Mouse (Mus musculus) cerebellum, postnatal 4 days (tissue): ENCODE data around the gene Sat1.
"Not testable (repeated sequence)": the region's sequence is repeated elsewhere in the genome, so short reads cannot be mapped to it uniquely, and the experiment has no call there.

Source experiments
- DNase-seq, 2 experiments: peaks; one replicate each; pipeline ENCODE4 v3.0.0; 2022; ENCODE audit warnings: low spot score in 2 of 2, mixed read lengths in 1 of 2

The Sat1 gene

DNA sequence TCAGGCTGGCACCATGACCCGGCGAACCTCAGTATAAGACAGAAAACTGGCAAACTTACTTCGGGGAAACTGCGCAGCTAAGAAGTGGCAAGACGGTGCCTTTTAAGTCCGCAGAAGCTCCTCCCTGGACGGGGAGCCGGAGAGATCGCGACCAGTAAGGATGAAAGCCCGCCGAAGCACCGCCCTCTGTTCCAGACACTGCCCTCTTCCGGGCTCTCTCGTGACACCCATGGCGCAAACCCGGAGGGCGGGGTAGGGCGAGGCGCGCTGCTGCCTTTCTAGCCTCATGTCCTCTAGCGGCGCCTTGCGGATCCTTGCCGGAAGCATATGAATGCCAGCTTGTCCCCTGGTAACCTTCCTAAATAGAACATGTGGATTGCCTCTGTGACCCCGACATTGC is at the start of gene Sat1:
Gene Sat1 (minus strand): TSS at position 179 of the 400 bp plus-strand sequence.
- DNase-seq: peak; percentile 61 to 83

DNA sequence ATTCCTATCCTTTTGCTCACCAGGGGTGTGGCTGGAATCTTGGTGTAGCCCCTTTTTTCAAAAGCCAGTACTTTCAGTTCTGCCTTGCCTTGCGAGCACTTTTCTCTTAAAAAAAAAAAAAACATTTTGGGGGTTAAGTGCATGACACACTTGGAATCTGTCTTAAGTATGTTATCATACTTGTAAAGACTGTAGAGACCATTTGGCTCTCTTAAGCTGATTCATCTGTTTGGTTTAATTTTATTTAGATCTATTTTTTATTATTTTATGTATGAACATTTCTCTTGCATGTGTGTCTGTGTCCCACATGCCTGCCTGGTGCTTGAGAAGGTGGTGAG is 46.6 kb upstream of the Sat1 start:
- DNase-seq: no peak

DNA sequence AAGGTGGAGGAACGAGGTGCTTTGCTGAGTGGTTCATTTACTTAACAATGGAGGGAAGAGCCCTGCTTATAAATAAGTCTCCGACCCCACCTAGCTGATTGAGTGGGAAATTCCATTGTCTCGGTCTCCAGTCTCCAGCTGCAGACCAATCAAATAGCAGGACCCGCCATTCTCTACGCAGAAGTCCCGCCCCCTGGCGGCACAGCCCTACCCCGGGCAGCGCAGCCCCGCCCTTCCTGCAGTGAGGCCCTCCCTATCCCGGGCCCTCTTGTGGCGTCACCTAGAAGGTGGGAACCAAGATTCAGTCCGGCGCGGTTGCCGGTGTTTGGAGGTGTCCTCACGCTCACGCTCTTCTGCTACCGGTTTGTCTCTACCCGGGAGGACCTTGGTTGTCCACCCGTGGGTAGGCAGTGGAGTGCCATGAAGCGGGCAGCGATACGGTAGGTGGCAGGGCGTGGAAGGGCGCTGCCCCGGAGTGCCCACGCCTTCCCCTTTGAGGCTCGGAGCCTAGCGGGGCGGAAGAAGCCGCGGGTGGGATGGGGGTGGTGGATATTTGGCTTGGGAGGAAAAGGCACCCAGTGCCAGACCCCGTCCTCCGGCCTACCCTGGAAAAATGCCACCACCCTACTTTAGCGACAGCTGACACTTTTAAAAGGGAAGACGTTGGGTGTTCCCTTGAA is 46.1 kb upstream of the Sat1 start, which contains the start of gene Acot9:
Gene Acot9 (plus strand): TSS at position 209 of the 680 bp plus-strand sequence.
- peak; percentile 67 to 77 for DNase-seq

DNA sequence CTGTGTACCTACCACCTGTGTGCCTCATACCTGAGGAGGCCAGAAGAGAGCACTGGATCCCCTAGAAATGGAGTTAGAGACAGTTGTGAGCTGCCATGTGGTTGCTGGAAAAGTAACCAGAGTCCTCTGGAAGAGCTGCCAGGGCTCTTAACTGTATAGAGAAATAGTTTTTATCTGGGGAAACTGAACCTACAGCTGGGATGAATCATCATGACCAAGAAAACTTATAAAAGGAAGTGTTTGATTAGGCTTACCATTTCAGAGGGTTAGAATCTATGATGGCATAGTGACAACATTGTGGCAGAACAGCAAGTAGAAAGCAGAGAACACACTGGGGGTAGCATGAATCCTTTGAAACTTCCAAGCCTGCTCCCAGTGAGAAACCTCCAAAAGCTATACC is 40.6 kb upstream of the Sat1 start:
- DNase-seq: no peak

DNA sequence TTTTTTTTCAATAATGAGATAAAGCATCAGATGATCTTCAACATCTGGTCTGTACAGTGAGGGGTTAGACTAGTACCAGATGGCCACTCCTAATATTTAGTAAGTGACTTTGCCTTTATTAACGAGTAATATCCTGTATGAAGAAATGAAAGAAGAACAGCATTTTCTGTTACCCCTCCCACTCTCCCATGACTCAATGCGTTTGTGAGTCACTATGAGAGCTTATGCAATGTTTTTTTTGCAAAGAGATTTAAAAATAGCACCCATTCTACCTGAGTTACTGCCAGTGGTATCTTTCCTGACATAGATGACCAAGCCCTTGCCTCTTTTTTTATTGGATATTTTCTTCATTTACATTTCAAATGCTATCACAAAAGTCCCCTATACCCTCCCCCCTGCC is 2.0 kb upstream of the Sat1 start:
- no peak for DNase-seq

DNA sequence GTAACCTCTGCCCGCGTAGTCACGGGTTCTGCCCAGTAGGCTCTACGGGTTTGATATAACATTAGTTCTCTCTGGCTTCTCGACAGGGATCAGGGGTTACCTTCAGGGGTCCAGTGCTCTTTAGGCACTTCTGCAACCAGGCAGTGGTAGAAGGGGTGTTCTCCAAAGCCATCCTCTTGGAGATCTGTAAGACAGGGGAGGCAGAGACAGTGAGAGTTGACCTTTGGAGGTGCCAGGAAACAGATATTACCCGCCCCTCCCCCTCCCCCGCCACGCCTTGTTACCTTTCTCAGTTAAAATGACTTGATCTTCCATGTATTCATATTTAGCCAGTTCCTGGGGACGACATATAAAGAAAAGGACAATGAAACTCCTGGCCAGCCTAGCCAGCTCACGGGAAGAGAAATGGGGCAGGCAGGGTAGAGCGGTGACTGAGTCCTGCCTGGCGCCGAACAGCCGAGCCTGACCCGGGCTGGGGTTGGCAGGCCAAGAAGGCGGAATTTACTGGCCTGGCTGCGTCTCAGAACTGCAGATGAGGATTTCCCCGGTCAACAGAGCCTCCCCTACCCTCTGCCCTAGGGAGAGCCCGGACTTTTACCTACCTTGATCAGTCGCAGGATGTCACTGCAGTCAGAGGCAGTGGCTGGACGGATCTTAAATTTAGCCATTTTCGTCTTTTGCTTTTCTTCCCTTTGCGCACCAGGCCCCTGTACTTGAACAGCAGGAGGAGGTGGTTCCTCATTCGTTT is 574 bp downstream of the Sat1 start:
- peak in 1 of 2 experiments; percentile 5 for DNase-seq

DNA sequence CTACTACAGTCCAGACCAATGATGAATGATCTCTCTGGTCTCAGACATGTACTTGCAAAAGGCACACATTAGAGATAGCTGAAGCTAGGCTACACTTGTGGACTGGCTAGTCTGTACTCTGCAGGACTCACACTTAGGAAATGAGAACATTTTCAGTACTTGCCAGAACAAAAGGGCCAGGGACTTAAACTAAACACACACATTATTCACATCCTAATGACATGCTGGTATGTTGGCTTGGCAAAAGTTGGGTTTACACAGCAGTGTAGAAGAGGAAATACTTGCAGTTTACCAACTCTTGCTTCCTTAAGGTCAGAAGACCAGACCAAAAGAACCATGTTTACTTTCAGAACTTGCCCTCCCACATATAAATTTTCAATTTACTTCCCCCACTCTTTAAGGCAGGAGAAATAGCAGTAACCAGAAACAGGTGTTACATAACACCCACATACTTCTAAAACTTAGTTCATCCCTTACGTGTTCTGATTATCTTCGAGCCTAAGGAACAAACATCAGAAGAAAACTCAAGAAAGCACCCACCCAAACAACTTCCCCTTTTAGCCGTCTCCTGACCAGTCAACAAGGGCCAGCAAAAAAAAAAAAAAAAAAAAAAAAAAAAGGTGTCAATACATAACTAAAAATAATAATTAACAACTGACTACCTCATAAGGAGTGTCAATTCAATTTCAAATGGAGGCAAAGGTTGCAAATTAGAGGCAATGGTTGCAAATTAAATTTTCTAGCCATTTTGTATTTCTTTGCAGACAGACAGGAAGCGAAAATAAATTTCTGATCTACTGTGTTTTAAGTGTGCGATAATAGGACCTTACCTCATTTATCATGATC is 1.7 kb downstream of the Sat1 start:
- no peak for DNase-seq

DNA sequence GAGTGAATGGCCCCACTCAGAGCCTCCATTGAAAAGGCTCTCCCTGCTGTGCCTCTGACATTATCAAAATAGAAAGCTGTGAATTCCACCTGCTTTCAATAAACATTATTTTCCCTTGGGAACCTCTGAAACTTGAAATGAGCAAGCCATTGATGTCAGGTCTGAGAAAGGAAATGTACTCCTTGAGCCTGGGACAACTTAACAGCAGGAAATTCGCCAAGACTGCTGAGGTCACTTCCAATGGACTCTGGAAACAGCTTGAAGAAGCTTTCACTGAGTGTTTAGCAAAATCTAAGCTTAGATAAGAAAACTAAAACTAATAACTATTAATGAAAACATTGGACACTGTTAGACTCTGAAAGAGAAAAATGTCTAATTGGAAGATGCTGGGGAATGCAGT is 7.6 kb downstream of the Sat1 start:
- DNase-seq: no peak

DNA sequence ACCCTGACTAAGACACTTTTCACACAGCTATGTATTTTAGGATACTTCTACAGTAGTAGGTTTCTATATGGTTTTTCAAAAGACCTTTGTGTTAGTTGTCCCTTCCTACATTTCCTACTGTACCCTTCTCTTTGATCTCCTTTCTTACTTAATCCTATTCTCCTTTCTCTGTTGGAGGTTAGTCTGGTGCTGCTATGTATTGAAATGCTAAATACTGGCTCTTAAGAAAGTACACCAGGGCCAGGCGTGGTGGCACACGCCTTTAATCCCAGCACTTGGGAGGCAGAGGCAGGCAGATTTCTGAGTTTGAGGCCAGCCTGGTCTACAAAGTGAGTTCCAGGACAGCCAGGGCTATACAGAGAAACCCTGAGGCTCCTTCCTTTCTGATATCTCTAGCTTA is 10.8 kb downstream of the Sat1 start:
- DNase-seq: not testable (repeated sequence)

DNA sequence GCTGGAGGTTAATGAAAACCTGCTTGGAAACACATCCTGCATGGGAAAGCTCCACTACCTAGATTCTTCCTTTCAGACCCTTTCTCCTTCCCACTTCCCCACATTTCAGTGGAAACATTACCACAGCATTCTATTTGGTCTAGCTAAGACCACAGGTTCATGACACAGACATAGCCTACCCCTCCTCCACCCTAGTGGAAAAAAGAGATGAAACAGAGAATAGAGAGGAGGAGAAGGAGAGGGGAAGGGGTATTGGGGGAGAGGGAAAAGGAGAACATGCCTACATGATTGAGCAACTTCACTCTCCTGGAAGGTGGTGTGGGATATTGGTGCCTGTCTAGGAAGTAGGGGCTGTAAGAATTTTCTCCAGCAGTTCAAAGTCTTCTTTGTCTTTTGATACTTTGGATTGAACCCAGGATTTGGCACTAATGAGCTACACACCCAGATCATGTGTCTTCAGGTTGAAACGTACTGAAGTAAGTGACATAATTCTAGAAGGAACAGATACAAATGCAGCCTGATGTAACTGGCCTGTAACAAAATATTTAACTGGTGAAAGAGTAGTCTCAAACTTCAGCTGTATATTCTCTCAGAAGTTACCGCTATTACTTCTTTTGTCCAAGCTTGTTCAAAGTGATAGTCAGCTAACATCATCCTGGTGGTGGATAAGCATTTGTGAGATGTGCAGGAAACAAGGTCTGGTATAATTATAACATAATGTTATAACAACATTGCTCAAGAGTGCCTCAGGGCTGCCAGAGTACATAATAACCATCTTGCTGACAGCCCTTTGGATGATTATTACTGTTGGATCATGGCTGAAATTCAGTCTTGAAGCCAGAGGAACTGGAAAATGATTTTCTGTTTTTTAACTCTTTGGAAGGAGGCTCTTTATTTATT is 13.6 kb downstream of the Sat1 start:
- DNase-seq: no peak

DNA sequence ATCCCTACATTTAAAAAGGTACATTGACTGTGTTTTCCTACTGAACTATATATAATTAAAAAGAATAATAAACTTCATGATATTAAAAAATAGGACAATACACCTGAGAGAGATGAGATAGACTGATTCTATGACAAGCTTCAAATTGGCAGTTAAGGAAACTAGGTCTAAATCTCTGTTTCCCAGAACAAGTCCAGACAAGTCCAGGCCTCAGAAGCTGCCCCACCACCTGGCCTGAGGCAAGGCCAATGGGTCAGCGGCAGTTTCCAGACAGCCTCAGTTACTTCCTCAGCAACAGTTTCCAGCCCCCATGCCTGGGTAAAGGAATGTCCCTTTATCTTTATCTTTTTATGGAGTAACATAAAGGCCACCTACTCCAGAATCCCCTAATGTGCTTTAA is 14.4 kb downstream of the Sat1 start:
- no peak for DNase-seq

DNA sequence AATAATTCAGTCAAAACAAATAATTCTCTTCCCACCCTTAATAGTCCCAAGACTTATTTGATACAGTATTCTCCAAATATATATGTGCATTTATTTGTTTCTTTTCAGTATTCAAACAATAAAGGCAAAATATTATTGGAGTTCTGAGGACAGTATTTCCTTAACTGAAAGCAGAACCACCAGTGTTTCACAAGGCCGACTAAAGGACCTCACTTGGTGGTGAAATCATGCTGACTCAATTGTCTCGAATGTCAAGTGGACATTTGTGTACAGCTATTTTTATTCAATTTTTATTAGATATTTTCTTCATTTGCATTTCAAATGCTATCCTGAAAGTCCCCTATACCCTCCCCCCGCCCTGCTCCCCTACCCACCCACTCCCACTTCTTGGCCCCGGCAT is 21.3 kb downstream of the Sat1 start:
- DNase-seq: no peak

DNA sequence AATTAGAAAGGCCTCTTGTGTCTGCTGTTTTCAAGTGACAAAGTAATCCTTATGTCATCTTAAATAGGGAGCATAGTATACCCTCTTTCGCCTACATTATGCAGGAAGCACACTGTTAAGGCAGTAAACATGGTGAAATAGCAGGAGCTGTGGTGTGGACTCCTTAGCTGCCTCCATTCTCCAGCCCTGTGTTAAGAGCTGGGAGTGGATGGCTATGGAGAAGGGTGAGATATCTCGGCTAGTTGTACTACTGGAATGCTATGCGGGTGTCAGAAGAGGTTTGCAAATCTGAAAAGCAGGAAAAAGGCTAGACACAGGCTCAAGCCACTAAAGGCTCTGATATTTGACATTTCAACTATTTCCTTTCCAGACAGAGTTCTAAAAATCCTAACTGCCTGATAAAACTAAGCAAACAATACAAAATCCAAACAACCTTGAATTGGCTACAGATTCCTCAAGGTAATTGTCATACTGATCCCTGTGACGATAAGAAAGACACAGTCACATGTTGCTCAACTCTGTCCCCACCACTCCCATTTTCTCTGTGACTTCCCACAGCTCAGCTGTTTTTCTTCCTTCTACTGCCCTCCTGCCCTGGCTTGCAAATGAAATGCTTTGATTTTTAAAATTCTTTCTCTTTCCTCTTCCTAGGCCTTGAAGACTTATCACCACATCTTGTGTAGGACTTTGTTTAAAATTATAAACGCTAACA is 22.4 kb downstream of the Sat1 start:
- DNase-seq: no peak

DNA sequence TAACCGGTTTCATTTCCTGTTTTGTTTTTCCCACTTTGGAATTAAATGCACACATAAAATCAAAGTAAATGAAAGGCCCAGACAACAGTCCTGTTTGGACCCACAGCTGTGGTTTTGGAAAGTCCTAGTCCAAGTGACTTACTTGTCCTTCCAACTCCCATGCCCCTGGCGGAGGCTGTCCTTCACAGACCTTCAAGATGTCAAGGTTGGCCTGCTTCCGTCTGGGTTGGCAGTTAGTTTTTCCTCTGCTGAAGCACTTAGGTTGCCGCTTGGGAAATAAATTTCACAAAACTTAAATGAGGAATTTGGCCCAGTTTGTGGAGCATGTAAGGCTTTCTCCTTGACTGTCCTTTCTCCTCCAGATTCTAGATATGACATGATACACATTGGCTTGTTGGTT is 24.3 kb downstream of the Sat1 start:
- DNase-seq: no peak

DNA sequence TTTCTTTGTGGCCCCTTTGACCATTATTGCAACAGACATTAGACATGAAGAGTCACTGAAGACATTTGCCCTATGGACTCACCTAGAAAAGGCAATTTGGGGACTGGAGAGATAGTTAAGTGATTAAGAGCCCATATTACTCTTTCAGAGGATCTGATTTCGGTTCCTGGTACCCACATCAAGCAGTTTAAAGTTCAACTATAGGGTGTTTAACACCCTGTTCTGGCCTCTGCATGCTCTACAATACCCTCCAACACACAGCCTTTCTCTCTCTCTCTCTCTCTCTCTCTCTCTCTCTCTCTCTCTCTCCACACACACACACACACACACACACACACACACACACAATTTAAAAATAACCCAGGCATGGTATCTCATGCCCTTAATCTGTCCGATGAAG is 38.6 kb downstream of the Sat1 start:
- DNase-seq: no peak

DNA sequence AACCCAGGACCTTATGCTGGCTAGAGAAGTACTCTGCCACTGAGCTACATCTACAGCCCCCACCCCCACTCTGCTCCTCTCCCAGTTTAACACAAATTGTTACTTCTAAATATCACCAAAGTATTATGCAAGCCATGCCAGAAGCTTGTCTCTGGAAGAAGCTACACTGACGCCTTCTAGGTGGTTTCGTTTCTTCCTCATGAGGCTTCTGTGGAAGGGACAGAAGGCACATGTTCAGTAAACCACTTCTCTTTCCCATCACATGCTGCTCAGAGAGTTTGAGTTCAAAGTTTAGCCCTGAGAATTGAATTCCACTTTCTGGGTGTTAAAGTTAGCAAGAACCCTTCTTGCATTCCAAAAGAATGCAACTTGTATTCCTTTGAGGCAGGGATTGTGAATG is 39.0 kb downstream of the Sat1 start:
- no peak for DNase-seq

DNA sequence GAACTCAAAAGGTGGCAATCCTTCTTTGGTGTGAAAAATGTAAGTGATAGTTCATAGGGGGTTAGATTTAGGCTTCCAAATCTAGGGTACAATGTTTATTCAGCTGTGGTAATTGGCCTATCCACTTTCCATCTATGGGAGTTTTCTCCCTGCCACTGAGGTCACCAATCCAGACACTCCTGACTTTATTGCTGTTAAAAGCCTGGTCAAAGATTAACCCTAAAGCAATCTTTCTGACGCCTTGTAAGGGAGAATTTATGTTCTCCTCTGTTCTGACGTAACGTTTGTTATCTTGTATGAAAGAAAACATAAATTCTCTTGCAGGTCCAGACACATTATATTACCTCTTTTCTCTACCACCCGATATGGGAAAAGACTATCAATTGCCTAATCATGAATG is 40.7 kb downstream of the Sat1 start:
- no peak for DNase-seq

DNA sequence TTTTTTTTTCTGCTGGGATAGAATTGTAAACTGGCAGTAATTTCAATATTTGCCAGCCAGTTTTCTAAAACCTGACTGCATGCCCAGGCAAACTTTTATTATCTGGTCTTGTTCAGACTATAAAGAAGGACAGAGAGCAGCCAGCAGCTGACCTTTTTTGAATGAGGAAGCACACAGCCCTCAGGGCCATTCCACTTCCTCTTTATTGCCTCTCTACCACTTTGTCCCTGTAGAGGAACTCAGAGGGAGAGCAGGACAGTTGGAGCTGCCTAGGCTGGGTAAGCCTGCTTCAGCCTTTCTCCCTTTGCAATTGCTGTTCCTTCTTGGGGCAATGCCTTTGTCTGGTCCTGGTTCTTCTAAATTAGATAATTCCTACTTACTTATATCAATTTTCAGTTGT is 43.9 kb downstream of the Sat1 start:
- DNase-seq: no peak

DNA sequence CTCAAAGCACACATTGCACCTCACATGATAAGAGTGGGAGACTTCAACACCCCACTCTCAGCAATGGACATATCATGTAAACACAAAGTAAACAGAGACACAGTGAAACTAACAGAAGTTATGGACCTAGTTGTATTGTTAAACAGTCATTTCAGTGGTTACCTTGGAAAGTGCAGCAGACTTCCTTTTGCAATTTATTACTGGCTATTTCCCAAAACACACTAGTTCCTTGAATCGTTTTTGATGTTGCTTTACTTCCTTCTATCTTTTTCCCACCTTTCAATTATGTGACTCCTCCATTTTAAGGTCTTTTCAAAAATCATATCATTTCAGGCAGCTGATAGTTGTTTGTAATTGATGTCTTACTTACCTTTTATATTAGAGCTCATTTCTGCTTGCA is 44.5 kb downstream of the Sat1 start:
- no peak for DNase-seq

DNA sequence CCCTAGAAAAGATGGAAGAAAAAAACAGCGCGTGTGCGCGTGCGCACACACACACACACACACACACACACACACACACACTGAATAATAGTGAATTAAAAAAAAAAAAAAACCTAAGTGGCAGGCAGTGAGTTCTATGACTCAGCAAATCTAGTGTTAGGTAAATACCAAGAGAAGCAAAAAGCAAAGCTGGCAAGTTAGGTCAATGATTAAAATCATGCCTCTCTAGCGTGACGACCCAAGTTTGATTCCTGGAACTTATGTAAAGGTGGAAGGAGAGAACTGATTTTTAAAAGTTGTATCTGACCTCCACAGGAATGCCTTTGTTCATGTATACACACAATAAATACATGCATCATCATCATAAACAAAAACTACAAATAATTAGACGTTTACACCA is 46.4 kb downstream of the Sat1 start:
- DNase-seq: no peak

DNA sequence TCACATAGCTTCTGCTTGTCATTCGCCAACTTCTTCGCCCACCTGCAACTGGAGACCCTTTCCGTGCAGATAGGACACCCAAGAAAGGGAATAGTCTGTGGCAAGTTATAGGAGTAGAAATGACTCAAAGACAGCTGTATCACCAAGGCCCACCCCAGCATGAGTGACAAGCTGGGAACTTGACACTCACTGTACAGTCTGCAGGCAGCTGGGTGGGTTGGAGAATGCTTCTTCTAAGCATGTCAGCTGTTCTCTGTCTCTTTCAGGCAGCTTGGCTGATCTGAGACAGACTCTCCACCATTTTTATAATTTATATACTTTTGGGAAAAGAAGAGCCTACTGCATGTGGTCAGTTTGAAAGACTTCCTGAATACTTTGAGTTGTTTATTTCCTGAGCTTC is 48.6 kb downstream of the Sat1 start:
- no peak for DNase-seq
